Mouse (Mus musculus): ENCODE measurements around the gene 6030408B16Rik. TPM values are rescaled to one million over a fixed set of nuclear protein-coding genes. Genes with fewer than 3 reads are reported as not detected.

The 6030408B16Rik gene
- polyA plus RNA-seq, 1 experiment, result not detected

GRCm38 (mm10) chr15:101262502-101262901, 30.5 kb upstream of the 6030408B16Rik start:
- Histone ChIP-seq H3K9me3 (ENCODE audit: control insufficient read depth, low read length) (no peaks in the 10 kb centered on the region; the same call in 1 of the 2 replicates), H3K36me3 (ENCODE audit: control insufficient read depth) (no peaks in the 10 kb centered on the region), H3K4me1 (ENCODE audit: control insufficient read depth) (peaks cover 8% of the 10 kb centered on the region), H3K4me3 (replicated peaks) (no peak overlapping the region), H3K27me3 (ENCODE audit: control insufficient read depth) (peaks cover 25% of the 10 kb centered on the region)
- TF ChIP-seq GATA1 (IDR thresholded peaks at IDR 0.05; ENCODE audit: low read length) (no peak), TAL1 (IDR thresholded peaks at IDR 0.05; ENCODE audit: low read length) (no peak)

GRCm38 (mm10) chr15:101266132-101266963, 26.7 kb upstream of the 6030408B16Rik start:
- TF ChIP-seq GATA1 (IDR thresholded peaks at IDR 0.05; ENCODE audit: low read length) (no peak), TAL1 (IDR thresholded peaks at IDR 0.05; ENCODE audit: low read length) (no peak)
- Histone ChIP-seq H3K4me1 (ENCODE audit: control insufficient read depth) (peaks cover 5% of the 10 kb centered on the region), H3K27me3 (ENCODE audit: control insufficient read depth) (peaks cover 42% of the 10 kb centered on the region), H3K36me3 (ENCODE audit: control insufficient read depth) (no peaks in the 10 kb centered on the region), H3K9me3 (ENCODE audit: control insufficient read depth, low read length) (no peaks in the 10 kb centered on the region; the same call in 1 of the 2 replicates), H3K4me3 (replicated peaks) (peak overlapping the region; percentile 16)

DNA sequence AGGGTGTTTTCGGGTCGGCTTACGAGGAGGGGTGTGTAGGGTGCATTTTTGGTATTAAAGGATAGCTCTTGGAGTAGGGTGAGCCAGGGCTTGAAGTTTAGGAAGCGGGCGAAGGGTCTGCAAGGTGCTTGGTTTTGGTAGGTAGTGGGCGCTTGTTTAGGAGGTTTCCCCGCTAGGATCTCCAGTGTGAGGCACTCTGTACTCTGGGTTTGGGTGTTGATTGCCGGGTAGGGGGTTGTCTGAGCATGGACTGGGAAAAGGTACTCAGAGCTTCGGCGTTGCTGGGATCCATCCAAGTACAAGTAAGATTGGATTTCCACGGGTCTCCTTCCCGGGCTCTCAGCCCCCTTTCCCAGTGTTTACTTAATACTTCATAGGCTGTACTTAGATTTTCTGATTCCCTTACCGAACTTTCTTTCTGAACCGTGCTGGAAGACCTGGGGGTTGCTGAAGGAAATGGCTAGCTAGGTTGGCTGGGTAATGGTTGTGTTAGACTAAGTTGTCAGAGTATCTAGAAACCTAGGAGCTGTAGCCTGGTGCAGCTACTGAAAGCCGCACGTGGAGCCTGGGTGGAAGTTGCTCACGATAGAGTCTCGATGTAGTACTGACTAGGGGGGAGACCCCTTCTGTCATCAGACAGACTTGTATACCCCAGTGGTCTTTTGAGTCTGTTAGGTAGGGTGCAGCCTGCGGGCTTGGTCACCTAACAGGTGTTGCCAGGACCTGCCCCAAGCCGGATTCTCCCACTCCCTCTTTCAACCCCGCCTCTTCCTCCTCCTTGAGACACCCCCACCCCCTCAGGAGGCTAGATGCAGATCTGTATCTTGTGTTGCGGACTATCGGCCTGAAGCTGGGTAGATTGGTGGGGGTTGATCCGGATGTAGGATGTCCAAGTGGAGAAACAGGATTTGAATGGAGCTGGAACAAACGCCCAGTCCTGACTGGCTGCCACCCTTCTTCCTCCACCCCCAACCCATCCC, 25.7 kb upstream of the 6030408B16Rik start:
- H3K9me3 ChIP-seq (ENCODE audit: control insufficient read depth, low read length), result no peaks in the 10 kb centered on the region; the same call in 1 of the 2 replicates
- peaks cover 42% of the 10 kb centered on the region for H3K27me3 ChIP-seq (ENCODE audit: control insufficient read depth)
- no peak for TF ChIP-seq GATA1 (IDR thresholded peaks at IDR 0.05; ENCODE audit: low read length)
- no peak for TF ChIP-seq TAL1 (IDR thresholded peaks at IDR 0.05; ENCODE audit: low read length)
- no peaks in the 10 kb centered on the region for H3K36me3 ChIP-seq (ENCODE audit: control insufficient read depth)
- H3K4me3 ChIP-seq (replicated peaks), result peak overlapping the region; percentile 16
- peaks cover 3% of the 10 kb centered on the region for H3K4me1 ChIP-seq (ENCODE audit: control insufficient read depth)

GRCm38 (mm10) chr15:101270101-101270820, 22.8 kb upstream of the 6030408B16Rik start:
- TF ChIP-seq GATA1 (IDR thresholded peaks at IDR 0.05; ENCODE audit: low read length), result no peak
- TF ChIP-seq TAL1 (IDR thresholded peaks at IDR 0.05; ENCODE audit: low read length), result no peak
- peaks cover 3% of the 10 kb centered on the region for H3K4me1 ChIP-seq (ENCODE audit: control insufficient read depth)
- peaks cover 40% of the 10 kb centered on the region for H3K27me3 ChIP-seq (ENCODE audit: control insufficient read depth)
- H3K9me3 ChIP-seq (ENCODE audit: control insufficient read depth, low read length), result no peaks in the 10 kb centered on the region; the same call in 1 of the 2 replicates
- no peaks in the 10 kb centered on the region for H3K36me3 ChIP-seq (ENCODE audit: control insufficient read depth)
- H3K4me3 ChIP-seq (replicated peaks), result no peak overlapping the region

DNA sequence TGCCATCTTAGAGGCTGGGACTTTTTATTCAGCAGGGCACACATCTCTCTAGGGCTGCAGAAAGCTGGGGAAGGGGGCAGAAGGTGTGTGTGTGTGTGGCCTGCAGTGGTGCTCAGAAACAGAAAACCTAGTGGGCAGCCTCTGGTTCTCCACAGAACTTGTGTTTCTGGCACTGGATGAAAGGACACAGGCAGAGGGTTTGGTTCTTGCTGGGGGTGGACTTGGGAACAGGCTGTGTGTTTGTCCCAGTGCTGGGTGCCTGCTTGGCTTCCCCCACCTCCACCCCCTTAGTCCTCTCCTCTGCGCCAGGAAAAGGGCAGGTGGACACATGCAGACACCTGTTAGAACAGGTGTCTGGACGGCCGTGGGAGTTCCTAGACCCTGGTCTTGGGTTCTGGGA, 21.9 kb upstream of the 6030408B16Rik start:
- H3K4me1 ChIP-seq (ENCODE audit: control insufficient read depth), result peaks cover 1% of the 10 kb centered on the region
- TF ChIP-seq GATA1 (IDR thresholded peaks at IDR 0.05; ENCODE audit: low read length) (no peak), TAL1 (IDR thresholded peaks at IDR 0.05; ENCODE audit: low read length) (no peak)
- H3K36me3 ChIP-seq (ENCODE audit: control insufficient read depth), result no peaks in the 10 kb centered on the region
- no peaks in the 10 kb centered on the region for H3K9me3 ChIP-seq (ENCODE audit: control insufficient read depth, low read length)
- H3K4me3 ChIP-seq (replicated peaks), result no peak overlapping the region
- peaks cover 31% of the 10 kb centered on the region for H3K27me3 ChIP-seq (ENCODE audit: control insufficient read depth)

DNA sequence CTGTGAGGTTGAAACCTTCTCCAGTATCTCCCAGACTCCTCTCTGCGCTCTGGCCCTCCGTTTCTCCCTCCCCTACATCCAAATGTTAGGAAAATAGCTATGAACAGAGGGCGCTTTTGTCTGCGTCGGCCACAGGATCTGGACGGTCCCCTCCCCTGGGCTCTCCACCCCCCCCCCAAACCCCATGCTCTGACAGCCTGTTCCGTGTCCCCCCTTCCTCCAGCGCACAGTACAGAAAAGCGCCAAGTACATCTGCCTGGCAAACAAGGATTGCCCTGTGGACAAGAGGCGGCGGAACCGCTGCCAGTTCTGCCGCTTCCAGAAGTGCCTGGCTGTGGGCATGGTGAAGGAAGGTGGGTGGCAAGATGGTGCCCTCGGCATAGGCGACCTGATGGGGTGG, 21.5 kb upstream of the 6030408B16Rik start:
- Histone ChIP-seq H3K9me3 (ENCODE audit: control insufficient read depth, low read length) (no peaks in the 10 kb centered on the region), H3K27me3 (ENCODE audit: control insufficient read depth) (peaks cover 27% of the 10 kb centered on the region), H3K4me1 (ENCODE audit: control insufficient read depth) (no peaks in the 10 kb centered on the region; the same call in 1 of the 2 replicates), H3K36me3 (ENCODE audit: control insufficient read depth) (no peaks in the 10 kb centered on the region), H3K4me3 (replicated peaks) (no peak overlapping the region)
- no peak for TF ChIP-seq TAL1 (IDR thresholded peaks at IDR 0.05; ENCODE audit: low read length)
- TF ChIP-seq GATA1 (IDR thresholded peaks at IDR 0.05; ENCODE audit: low read length), result no peak

DNA sequence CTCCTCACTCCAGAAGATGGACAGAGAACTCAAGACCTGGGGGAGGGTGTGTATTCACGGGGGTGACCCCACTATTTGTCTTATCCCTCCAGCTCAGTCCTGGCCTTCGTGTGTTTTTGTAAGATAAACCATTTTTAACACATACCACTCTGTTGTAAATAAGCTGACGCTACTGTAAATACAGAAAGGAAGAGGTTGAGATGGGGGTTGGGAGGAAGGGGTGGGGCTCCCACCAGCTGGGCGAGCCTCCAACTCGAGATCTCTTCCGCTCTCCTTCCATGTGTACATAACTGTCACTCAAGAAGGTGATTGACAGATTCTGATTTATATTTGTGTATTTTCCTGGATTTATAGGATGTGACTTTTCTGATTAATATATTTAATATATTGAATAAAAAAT, 18.6 kb upstream of the 6030408B16Rik start:
- no peak for TF ChIP-seq TAL1 (IDR thresholded peaks at IDR 0.05; ENCODE audit: low read length)
- TF ChIP-seq GATA1 (IDR thresholded peaks at IDR 0.05; ENCODE audit: low read length), result no peak
- H3K9me3 ChIP-seq (ENCODE audit: control insufficient read depth, low read length), result no peaks in the 10 kb centered on the region
- H3K27me3 ChIP-seq (ENCODE audit: control insufficient read depth), result 0 out of 2 replicates have a peak, but pooled peaks cover 3% of the 10 kb centered on the region
- no peaks in the 10 kb centered on the region for H3K4me1 ChIP-seq (ENCODE audit: control insufficient read depth)
- H3K4me3 ChIP-seq (replicated peaks), result no peak overlapping the region
- no peaks in the 10 kb centered on the region for H3K36me3 ChIP-seq (ENCODE audit: control insufficient read depth)

DNA sequence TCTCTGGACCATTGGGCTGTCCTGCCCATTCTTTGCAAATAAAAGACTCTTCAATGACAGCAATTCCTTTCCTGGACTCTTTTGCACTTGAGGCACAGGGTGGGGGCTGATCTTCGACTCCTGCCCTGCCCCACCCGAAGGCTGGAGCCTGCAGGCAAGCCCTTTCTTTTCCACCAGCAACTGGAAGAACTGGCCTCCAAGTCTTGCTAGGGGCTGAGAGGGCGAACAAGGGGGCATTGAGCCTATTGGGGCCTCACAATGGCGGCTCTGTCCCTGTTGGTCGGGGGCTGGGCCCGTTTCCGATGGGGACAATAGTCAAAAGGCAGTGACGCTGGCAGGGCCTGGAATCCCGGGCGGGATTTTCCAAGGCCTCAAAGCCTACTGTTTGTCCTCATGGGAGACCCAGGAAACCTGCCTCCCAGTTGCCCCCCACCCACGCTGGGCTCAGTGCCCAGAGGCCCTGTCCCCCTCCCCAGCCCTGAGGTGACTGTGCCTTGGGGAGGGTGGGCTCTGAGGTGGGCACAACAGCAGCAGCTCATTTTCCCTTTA, 15.6 kb upstream of the 6030408B16Rik start:
- Histone ChIP-seq H3K27me3 (ENCODE audit: control insufficient read depth) (no peaks in the 10 kb centered on the region), H3K36me3 (ENCODE audit: control insufficient read depth) (no peaks in the 10 kb centered on the region), H3K9me3 (ENCODE audit: control insufficient read depth, low read length) (no peaks in the 10 kb centered on the region), H3K4me3 (replicated peaks) (no peak overlapping the region), H3K4me1 (ENCODE audit: control insufficient read depth) (no peaks in the 10 kb centered on the region; the same call in none of the 2 replicates)
- TF ChIP-seq GATA1 (IDR thresholded peaks at IDR 0.05; ENCODE audit: low read length) (no peak), TAL1 (IDR thresholded peaks at IDR 0.05; ENCODE audit: low read length) (no peak)

Measured in erythroblast, embryonic 14.5 days (primary cell).